Mouse (Mus musculus) cortical plate, adult 2 months (tissue): ENCODE data around the gene Lrrc4b.

Experiments
- CTCF ChIP-seq: fragments of 200-500 bp; IDR thresholded peaks from 2 replicates; pipeline ENCODE4 v1.5.1; 2011; ENCODE audit warnings: mild to moderate bottlenecking, control low read depth, low read length; ENCODE audit not compliant: insufficient read depth; ENCODE audit errors: extremely low read depth
- POLR2A ChIP-seq: fragments of 200-500 bp; IDR thresholded peaks from 2 replicates; pipeline ENCODE4 v1.6.1; 2011; ENCODE audit warnings: mild to moderate bottlenecking, low read length, control low read depth; ENCODE audit not compliant: insufficient read depth; ENCODE audit errors: extremely low read depth

DNA sequence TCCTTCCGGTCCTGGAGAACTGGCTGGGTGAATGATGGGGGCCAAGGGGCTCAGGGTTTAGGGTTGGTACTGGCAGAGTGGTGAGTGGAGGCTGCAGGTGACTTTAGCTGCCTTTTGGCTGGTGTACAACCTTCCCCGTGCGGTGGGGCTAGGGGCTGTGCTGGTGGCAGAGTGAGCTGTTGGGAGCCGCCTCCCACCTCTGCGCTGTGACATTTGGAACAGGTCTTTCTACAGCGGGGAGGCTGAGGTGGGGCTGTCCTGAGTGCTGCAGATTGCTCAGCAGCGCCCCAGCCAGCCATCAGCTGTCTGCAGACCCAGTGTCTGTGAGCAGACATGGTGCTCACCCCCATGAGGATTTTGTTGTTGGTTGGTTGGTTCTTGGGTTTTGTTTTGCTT is 16.7 kb downstream of the Lrrc4b start:
- TF ChIP-seq CTCF (no peak), POLR2A (no peak)
